Mouse (Mus musculus): ENCODE results near the gene Trrap.

DNA sequence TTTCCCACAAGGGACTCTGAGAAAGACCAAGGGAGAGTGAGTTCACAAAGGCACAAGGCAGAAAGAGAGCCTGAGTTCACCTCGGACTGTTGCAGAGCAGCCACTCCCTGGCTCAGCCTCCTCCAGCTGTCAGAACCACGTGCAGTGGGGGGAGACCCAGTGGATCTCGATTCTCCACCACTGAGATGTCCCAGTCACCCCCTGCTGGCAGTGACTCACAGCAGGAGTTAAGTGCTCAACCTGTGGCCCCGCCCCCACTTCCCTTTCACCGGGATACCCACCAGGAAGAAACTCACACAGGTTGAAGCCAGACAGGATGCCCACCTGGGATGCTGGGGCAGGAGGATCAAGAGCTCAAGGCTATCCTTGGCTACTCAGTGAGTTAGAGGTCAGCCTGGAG, 15.1 kb upstream of the Trrap start:
- TF ChIP-seq CTCF (IDR thresholded peaks at IDR 0.05; ENCODE audit: low read depth) = peak; percentile 4; the same call in 1 of the 2 replicates
- TF ChIP-seq EP300 (IDR thresholded peaks at IDR 0.05; ENCODE audit: low read depth) = no peak
